Mouse (Mus musculus): Measurements from ENCODE around the gene Vmp1.

GRCm38 (mm10) chr11:86598572-86598971 is 85.1 kb downstream of the Vmp1 start:
- no peak for TF ChIP-seq CTCF (IDR thresholded peaks at IDR 0.05; ENCODE audit: borderline replicate concordance, extremely low read depth, insufficient read depth, insufficient read length)
- TF ChIP-seq POLR2A (IDR thresholded peaks at IDR 0.05; ENCODE audit: borderline replicate concordance, extremely low read depth, insufficient read depth, insufficient read length, poor library complexity, severe bottlenecking): no peak

Measured in brain, embryonic 14.5 days (tissue).